Mouse (Mus musculus): ENCODE results near the gene F11. TPM values are rescaled to one million over a fixed set of nuclear protein-coding genes. Genes with fewer than 3 reads are reported as not detected.

The F11 gene
- total RNA-seq, 2 experiments from 2014 or later, result not detected

- no peak for DNase-seq
- intact Hi-C loops (cut with DNase I), result no loop called here
Measured at GRCm38 (mm10) chr8:45253111-45253510, 8.7 kb downstream of the F11 start.

DNA sequence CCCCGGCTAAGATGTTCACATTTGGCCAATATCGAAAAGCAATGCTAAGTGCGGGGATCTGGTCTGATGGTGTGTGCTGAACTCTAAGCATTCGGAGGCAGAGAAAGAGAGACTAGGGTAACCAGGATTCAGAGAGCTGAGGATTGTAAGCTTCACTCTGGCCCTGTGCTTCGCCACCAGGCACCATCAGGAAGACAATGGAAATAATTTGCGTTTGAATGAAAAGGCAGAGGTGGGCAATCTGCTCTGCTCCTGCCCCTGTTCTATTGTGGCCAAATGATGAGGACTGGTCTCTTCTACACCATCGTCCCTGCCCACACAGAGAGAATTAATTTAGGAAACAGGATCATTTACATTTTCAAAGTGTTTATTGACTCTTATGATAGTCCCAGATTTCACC lies 15.5 kb downstream of the F11 start:
- no peak for DNase-seq
- intact Hi-C loops (cut with DNase I), result no loop called here

DNA sequence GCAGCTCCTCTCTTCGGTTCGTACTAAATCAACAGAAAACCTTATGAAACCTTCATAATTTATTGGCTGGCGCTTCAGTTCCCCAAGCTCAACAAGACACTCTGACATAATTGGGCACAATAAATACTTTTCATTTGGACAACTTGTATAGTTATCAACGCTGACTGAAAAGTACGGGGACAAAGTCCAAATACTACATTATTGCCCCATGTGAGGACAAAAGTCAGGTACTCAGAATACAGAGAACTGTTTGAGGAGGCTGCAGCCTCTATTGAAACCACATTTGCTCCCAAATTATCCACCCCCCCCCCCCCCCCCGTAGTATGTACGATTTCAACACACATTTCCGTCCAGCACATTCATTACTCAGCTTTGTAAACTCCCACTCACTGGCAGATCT lies 22.5 kb downstream of the F11 start:
- intact Hi-C loops (cut with DNase I), result loop anchor here (5.0 kb wide), 1 partner anchor 187 kb away; no protein-coding TSS in a partner anchor
- no peak for DNase-seq

DNA sequence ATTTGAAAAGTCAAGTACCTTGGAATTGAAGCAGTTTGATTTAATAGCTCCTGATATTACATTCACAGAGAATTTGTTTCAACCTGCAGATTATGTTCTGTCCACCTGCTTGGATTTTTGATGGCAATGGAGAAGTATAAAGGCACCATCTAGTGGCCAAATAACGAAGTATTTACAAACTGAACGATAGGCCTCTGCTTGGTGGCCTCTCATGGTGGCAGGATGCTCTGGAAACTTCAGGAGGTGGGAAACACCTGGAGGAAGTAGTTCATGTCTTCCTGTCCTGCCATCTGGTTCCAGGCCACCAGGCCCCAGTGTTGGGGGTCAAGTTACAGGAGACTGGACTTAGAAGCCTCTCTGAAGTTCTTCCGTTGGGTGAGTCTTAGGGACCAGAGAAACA lies 23.5 kb downstream of the F11 start:
- DNase-seq, result peak; percentile 41 to 65
- intact Hi-C loops (cut with DNase I), result loop anchor here (5.0 kb wide), 1 partner anchor 186 kb away; no protein-coding TSS in a partner anchor

DNA sequence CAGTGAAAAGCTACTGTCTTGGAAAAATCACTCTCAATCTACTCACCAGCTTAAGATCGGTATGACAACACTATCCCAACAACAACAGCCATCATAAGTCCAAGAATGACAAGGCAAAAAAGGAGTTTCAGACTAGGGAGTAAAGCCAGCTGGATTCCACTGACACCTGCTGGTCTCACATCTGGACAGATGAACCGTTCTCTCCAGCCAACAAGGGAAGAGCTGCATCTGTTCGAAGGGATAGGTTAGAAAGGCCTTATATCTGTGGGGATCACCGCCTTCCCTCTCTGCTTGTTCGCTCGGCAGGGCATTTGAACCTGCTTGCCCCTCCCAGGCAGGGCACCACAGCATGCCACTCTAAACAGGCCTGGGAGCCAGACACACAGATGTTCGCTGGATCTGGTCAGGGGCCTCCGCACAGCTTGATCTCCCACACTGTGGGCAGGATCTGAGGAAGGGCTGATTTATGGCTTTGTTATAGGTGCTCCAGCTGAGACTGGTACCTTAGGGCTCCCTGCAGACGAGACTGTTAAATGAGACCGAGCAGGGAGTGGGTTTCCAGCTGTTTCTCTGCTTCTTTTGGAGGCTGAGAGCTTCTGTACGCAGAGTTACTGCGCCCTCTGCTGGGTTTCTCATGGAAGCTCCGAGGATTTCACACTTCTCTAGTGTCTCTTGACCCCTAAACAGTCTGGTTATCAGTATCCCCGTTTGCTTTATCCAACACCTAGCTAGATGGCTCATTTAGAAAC lies 25.5 kb downstream of the F11 start:
- peak; percentile 57 to 73 for DNase-seq
- intact Hi-C loops (cut with DNase I), result loop anchor here (1.0 to 5.0 kb wide), 2 partner anchors 168 to 184 kb away; no protein-coding TSS in a partner anchor

DNA sequence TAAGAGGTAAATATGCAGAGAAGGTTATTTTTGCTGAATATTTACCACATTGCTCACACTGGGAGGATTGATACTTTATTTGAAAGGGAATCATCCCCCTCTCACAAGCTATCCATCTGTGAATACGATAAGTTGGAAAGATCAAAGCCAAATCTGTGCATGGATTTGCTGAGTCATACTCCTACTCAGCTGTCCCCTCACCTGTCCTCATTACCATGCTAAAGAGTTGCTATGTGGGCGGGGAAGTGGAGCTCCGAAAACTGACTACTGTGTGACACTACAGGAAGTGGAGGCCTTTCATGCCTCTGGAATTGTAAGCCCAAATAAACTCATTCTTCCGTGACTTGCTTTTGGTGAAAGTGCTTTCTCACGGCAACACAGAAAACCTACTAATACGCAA lies 26.6 kb downstream of the F11 start:
- intact Hi-C loops (cut with DNase I), result loop anchor here (5.0 kb wide), 1 partner anchor 183 kb away; no protein-coding TSS in a partner anchor
- DNase-seq, result no peak

GRCm38 (mm10) chr8:45233256-45233655 lies 28.6 kb downstream of the F11 start:
- intact Hi-C loops (cut with DNase I), result no loop called here
- no peak for DNase-seq

DNA sequence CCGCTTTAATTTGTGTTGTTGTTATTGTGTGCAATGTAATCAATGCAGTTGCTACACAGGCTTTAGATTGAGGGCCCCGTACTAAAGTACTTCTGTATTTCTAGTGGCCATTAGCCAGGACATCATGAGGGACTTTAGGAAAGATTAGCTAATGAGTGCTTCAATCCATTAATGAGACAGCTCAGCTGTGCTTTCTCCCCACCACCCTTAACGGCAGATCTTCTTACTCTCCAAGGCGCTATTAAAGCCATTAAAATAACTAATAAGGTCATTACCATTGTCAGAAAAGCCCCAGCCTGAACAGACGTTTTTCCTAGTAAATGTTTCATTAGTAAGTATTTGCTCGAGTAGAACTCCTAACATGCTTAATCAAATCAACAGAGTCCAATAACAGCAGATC lies 59.4 kb downstream of the F11 start:
- intact Hi-C loops (cut with DNase I), result no loop called here
- DNase-seq, result no peak

DNA sequence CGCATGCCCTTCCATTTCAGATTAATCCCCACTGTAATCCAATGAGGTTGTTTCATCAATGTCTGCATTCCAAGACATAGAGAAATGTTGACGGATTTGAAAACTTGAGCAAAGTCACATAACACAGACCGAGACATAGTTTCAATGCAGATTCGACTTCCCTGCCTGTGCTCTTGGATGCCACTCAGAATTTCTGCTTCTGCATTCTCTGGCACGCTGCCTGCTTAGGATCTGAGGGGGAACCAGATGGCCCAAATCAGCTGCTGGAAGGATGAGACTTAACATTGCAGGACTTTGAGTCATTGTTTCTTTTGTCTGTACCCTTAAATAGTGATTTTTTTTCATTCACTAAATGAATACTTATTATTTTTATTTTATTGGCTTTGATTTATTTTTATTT lies 60.2 kb downstream of the F11 start:
- DNase-seq, result peak; percentile 68

DNA sequence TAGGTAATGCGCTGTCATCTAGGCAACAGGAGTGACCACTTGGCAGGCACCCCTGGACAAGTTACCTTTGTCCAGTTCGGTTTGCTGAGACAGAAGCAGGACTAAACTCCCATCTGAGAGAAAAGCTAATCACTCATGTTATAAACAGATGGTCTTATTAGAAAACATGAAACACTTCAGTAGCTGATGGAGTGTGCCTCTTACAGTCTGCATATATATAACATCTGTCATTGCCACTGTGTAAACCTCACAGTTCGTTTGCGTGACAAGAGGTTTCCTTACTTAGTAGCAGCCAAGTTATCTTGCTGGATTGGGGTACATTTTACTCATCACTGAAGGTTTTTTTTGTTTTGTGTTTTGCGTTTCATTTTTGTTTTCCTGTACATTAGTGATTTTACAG lies 64.5 kb downstream of the F11 start:
- intact Hi-C loops (cut with DNase I), result no loop called here
- DNase-seq, result no peak

More for the DNA sequence above, 60.2 kb downstream of the F11 start:
- intact Hi-C loops (cut with DNase I), result no loop called here

GRCm38 (mm10) chr8:45195954-45196526 lies 65.8 kb downstream of the F11 start:
- no peak for DNase-seq
- intact Hi-C loops (cut with DNase I), result no loop called here

Other genes with a start within 250 kb of the F11 start
- gene Mtnr1a, start 192.9 kb downstream of the F11 start, total RNA-seq (2021), result not detected
- not detected for gene Klkb1, start 32.8 kb upstream of the F11 start, total RNA-seq (2021)
- gene Gm45753, start 46.4 kb upstream of the F11 start, total RNA-seq (2021), result not detected
- 1 to 10 TPM; 1.5 to 1.7 TPM for gene Cyp4v3, start 71.2 kb upstream of the F11 start, total RNA-seq (2021)
- 1 to 10 TPM; 4.7 to 5.3 TPM for gene Fam149a, start 120.3 kb upstream of the F11 start, total RNA-seq (2021)
- 1 to 10 TPM; 7.7 to 8.8 TPM for gene Tlr3, start 149.0 kb upstream of the F11 start, total RNA-seq (2021)
- gene Sorbs2, start 245.8 kb upstream of the F11 start, total RNA-seq (2021), result 100 to 1,000 TPM; 665 to 789 TPM